Mouse (Mus musculus) lung, embryonic 14.5 days (tissue): Measurements from ENCODE around the gene Eif2b4. TPM values are rescaled to one million over a fixed set of nuclear protein-coding genes. Genes with fewer than 3 reads are reported as not detected.

Experiments
- ATAC-seq: fragments of 200-750 bp; cut with Nextera tagmentation; 2 replicates; pipeline ENCODE4 v1.8.0; 2017; ENCODE audit warnings: mild to moderate bottlenecking, moderate TSS enrichment, moderate library complexity; ENCODE audit not compliant: insufficient read depth
- DNase-seq: peaks from one replicate; pipeline ENCODE4 v3.0.0-alpha.2; 2015
- H3K27ac ChIP-seq: fragments of 300-500 bp; sonication (generic); 2 replicates; pipeline ENCODE4 v1.5.1; 2014; ENCODE audit warnings: low read depth, mild to moderate bottlenecking, moderate library complexity
- H3K27me3 ChIP-seq: fragments of 300-500 bp; sonication (generic); 2 replicates; pipeline ENCODE4 v1.6.1; 2014; ENCODE audit warnings: low read length, control low read depth; ENCODE audit not compliant: insufficient read depth
- H3K36me3 ChIP-seq: fragments of 300-500 bp; sonication (generic); 2 replicates; pipeline ENCODE4 v1.6.1; 2014; ENCODE audit warnings: control low read depth; ENCODE audit not compliant: insufficient read depth
- H3K4me1 ChIP-seq: fragments of 300-500 bp; sonication (generic); 2 replicates; pipeline ENCODE4 v1.6.1; 2014; ENCODE audit warnings: antibody characterized with exemption, control low read depth; ENCODE audit not compliant: insufficient read depth
- H3K4me2 ChIP-seq: fragments of 300-500 bp; sonication (generic); 2 replicates; pipeline ENCODE4 v1.6.1; 2014; ENCODE audit warnings: mild to moderate bottlenecking
- H3K4me3 ChIP-seq: fragments of 300-500 bp; sonication (generic); 2 replicates; pipeline ENCODE4 v1.5.1; 2014; ENCODE audit warnings: low read depth, low read length
- H3K9ac ChIP-seq: fragments of 300-500 bp; sonication (generic); 2 replicates; pipeline ENCODE4 v1.6.1; 2014
- H3K9me3 ChIP-seq: fragments of 300-500 bp; sonication (generic); 2 replicates; pipeline ENCODE4 v1.6.1; 2016; ENCODE audit warnings: low read depth, low read length, control low read depth
- CTCF ChIP-seq: IDR thresholded peaks from 2 replicates; pipeline ENCODE4 v1.5.1; 2016; ENCODE audit warnings: antibody characterized with exemption, low read depth
- WGBS: fragments of 180-500 bp; shearing (Covaris S2); extraction: QIAGEN DNeasy Blood & Tissue Kit; methylation state at CpG from one replicate; pipeline ENCODE4 v1.1.7; 2014; 5-methylcytosine and 5-hydroxymethylcytosine counted together
- polyA plus RNA-seq: library from polyadenylated mRNA; unstranded; fragments of >200 nt; fragmentation: Nextera tagmentation; extraction: Ambion mirVana; gene quantifications from 2 replicates; pipeline ENCODE4 v1.2.1, GENCODE M21; 2014

Eif2b4 gene
- polyA plus RNA-seq, 1 experiment from 2014 or later = 64.2 TPM

DNA sequence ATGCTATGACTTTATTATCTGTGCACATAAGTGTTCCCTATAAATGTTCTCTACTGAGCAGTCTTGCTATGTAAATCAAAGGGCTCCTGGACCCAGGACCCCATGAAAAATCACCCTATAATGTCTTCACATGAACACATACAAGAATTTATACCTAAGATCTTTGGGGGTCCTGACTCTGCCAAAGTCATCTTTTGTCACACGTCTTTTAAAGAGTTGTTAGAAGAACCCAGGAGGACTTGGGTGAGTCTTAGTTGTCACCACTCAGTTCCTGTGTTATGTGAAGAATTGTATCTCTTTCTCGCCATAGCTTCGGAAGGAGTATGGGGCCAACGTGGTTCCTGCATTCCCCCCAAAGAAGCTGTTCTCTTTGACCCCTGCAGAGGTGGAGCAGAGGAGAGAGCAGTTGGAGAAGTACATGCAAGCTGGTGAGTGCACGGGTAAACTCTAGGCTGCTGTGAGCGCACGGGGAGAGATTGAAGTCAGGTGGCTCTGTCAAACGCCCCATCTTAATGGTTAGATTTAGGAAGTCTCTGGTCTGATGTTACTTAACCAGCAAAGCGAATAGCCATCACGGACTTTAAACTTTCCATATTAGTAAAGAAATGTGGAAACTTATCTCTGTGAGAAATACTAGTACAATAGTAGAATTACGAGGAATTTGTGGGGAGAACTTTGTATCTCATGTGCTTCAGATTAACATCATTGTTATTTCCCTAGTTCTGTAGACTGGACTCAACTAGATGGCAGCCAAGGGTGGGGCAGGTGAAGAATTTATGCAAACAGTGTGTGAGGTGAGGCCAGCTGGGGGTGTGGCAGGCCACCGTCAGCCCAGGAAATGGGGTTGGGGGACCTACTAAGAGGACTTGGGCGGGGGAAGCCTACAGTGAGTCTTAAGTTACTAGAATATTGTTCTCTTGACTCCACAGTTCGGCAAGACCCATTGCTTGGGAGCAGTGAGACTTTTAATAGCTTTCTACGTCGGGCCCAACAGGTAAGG, 1.6 kb upstream of the Eif2b4 start:
- Histone ChIP-seq H3K27ac (no peak overlapping the region), H3K36me3 (peaks cover 69% of the 10 kb centered on the region), H3K27me3 (no peaks in the 10 kb centered on the region), H3K9ac (peak overlapping the region; percentile 88; the same call in 1 of the 2 replicates), H3K4me1 (peaks cover 8% of the 10 kb centered on the region; the same call in 1 of the 2 replicates), H3K4me3 (peak overlapping the region; percentile 84), H3K9me3 (no peaks in the 10 kb centered on the region), H3K4me2 (peak overlapping the region; percentile 80)
- ATAC-seq = no peak
- no peak for TF ChIP-seq CTCF
- no peak for DNase-seq
- WGBS = 87% methylated on average over 16 of the region's 16 CpGs

DNA sequence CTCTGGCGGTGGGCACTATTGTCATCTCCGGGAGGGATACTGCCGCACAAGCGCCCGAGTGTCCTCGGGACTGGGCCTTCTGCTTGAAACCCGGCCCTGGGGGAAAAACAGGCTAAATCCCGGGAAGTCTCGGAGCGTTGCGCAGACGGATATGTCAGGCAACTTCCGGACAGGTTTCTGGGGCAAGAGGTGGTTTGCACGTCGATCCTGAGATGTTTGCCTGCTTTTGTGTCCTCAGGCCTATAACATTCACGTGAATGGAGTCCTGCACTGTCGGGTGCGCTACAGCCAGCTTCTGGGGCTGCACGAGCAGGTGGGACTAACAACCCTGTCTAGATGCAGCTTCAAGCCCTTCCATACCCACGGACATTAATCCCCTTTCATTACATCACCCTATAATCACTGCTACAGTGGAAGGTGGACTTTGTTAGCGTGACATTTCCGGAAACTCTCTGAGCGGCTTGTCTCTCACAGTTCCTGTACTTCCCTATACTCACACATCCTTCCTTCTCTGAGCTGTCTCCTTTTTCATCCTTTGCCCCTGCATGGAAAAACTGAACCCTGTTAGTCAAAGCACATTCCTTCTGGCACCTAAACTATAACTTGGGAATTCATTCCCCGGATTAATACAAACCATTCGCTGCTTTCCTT, 526 bp upstream of the Eif2b4 start:
- Histone ChIP-seq H3K4me3 (peak overlapping the region; percentile 84), H3K36me3 (peaks cover 66% of the 10 kb centered on the region), H3K4me2 (peak overlapping the region; percentile 80), H3K9ac (peak overlapping the region; percentile 88), H3K9me3 (no peaks in the 10 kb centered on the region), H3K27ac (peak overlapping the region; percentile 87), H3K27me3 (no peaks in the 10 kb centered on the region), H3K4me1 (peaks cover 8% of the 10 kb centered on the region; the same call in 1 of the 2 replicates)
- peak; percentile 38 for DNase-seq
- TF ChIP-seq CTCF = no peak
- no peak for ATAC-seq
- 9% methylated on average over 25 of the region's 25 CpGs for WGBS

DNA sequence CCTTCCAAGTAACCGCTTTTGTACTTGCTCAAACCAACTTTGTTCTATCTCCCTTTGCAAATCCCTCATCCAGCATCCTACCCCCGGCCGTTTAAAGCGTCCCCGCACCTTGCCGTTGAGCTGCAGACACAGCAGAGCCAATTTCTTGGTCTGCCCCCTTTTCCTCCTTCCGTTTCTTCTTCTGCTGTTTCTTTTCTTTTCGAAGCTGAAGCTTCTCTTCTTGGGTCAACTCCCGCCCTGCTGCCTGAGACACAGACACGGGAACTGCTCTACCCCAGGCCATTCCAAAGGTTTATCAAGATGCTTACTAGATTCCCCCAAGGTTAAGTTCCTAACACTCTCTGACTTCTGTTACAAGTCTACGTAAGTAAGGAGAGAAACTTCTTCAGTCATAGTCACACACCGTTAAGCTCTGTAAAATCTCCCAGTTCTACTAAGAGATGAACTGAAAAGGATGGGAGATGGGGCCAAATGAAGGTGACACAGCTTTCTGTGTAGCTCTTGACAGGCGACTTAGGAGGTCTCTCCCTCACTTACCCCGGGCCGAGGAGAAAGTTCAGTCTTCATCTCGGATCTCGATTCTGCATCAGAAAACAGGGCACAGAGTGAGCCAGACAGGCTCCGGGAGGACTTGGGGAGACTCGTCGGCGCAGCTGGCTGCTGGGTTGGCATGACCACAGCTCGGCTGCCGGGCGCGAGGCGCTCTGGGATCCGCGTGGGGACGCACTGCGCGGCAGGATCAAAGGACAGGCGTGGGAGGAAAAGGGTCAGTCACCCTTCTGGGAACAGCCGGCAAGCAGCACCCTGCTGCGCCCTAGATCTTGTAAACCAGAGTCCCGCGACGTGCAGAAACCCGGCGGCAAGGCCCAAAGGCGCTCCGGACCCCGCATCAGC, 938 bp downstream of the Eif2b4 start:
- Histone ChIP-seq H3K9ac (peak overlapping the region; percentile 79), H3K36me3 (peaks cover 66% of the 10 kb centered on the region), H3K27me3 (no peaks in the 10 kb centered on the region), H3K4me2 (peak overlapping the region; percentile 80), H3K4me1 (peaks cover 8% of the 10 kb centered on the region; the same call in 1 of the 2 replicates), H3K4me3 (peak overlapping the region; percentile 84), H3K27ac (peak overlapping the region; percentile 87), H3K9me3 (no peaks in the 10 kb centered on the region)
- TF ChIP-seq CTCF = no peak
- DNase-seq = peak; percentile 70
- no peak; the same call in 1 of the 2 replicates for ATAC-seq
- WGBS = 11% methylated on average over 42 of the region's 42 CpGs

DNA sequence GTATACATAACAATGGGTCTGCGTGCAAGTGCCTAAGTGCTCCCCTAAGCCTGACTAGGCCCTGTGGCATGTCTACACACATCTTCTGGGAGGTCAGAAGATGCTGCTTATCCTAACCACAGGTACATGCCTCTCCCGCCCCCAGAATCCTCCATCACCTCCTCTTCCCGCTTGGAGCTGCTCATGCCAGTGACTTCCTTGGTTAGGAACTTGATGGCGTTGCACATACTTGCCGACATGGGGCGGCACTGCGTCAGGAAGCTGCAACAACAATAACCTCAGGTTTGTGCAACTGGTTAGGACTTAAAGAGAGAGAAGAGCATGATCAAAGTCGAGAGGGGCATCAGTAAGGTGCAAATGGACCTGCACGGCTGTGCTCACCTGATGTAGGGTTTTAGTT, 3.0 kb downstream of the Eif2b4 start:
- DNase-seq = no peak
- Histone ChIP-seq H3K27me3 (no peaks in the 10 kb centered on the region), H3K4me2 (no peak overlapping the region), H3K9ac (no peak overlapping the region), H3K9me3 (no peaks in the 10 kb centered on the region), H3K4me1 (peaks cover 8% of the 10 kb centered on the region; the same call in 1 of the 2 replicates), H3K36me3 (peaks cover 55% of the 10 kb centered on the region), H3K4me3 (no peak overlapping the region), H3K27ac (no peak overlapping the region)
- no peak for ATAC-seq
- WGBS = 87% methylated on average over 9 of the region's 9 CpGs
- TF ChIP-seq CTCF = no peak

DNA sequence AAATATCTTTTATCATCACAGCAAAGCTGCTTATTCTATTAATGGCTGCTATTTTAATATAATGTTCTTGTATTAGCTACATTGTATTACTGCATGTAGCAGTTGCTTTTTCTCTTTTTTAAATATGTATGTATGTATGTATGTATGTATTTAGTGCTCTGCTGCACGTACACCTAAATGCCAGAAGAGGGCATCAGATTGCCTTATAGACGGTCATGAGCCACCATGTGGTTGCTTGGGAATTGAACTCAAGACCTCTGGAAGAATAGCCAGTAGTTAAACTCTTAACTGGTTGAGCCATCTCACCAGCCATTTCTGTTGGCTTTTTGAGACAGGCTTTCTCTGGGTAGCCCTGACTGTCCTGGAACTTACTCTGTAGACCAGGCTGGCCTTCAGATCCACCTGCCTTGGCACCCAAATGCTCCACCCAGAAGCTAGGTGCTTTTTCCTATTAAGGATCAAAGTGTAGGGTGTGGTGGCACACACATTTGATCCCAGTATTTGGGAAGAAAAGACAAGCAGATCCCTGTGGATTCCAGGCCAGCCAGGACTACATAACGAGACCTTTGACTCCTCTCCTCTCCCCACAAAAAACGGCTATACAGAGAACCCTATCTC, 4.9 kb downstream of the Eif2b4 start:
- peak; percentile 47 for TF ChIP-seq CTCF
- H3K27ac ChIP-seq = no peak overlapping the region
- DNase-seq = peak; percentile 42
- peaks cover 5% of the 10 kb centered on the region; the same call in 1 of the 2 replicates for H3K4me1 ChIP-seq
- no peak overlapping the region for H3K9ac ChIP-seq
- 80% methylated on average over 4 of the region's 4 CpGs for WGBS
- no peaks in the 10 kb centered on the region for H3K27me3 ChIP-seq
- ATAC-seq = no peak
- peaks cover 44% of the 10 kb centered on the region for H3K36me3 ChIP-seq
- H3K9me3 ChIP-seq = no peaks in the 10 kb centered on the region
- no peak overlapping the region for H3K4me3 ChIP-seq
- H3K4me2 ChIP-seq = no peak overlapping the region

DNA sequence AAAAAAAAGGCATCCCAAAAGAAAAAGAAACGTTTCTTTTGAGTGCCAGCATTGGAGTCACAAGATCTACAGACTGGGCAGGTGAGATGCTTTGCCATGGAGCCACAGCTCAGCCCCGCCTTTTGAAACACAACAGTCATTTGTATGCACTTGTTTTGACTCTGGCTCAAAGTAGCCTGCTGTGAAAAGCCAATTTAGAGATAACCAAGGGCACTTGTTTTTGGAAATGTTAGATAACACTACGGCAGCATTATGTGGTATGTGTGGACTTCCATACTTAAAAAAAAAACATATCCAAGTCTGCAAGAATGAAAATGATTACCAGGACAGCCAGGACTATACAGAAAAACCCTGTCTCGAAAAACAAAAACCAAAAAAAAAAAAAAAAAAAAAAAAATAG, 9.6 kb downstream of the Eif2b4 start:
- H3K4me2 ChIP-seq = no peak overlapping the region
- peaks cover 23% of the 10 kb centered on the region for H3K36me3 ChIP-seq
- H3K9ac ChIP-seq = no peak overlapping the region
- DNase-seq (no peak), ATAC-seq (no peak)
- H3K4me3 ChIP-seq = no peak overlapping the region
- H3K27ac ChIP-seq = no peak overlapping the region
- TF ChIP-seq CTCF = no peak
- 46% methylated on average over 4 of the region's 4 CpGs for WGBS
- no peaks in the 10 kb centered on the region for H3K27me3 ChIP-seq
- no peaks in the 10 kb centered on the region for H3K9me3 ChIP-seq
- H3K4me1 ChIP-seq = peaks cover 6% of the 10 kb centered on the region; the same call in 1 of the 2 replicates
